Mouse (Mus musculus) G1E (cell line): ENCODE measurements around the gene Naa50.

Experiments
- CTCF ChIP-seq: IDR thresholded peaks from 2 replicates; pipeline ENCODE4 v1.5.1; 2012; ENCODE audit warnings: low read depth, low read length, inconsistent platforms, mixed read lengths
- GATA1 ChIP-seq: IDR thresholded peaks from 2 replicates; pipeline ENCODE4 v1.6.1; 2012; ENCODE audit warnings: borderline replicate concordance, low read length, inconsistent platforms, mixed read lengths

DNA sequence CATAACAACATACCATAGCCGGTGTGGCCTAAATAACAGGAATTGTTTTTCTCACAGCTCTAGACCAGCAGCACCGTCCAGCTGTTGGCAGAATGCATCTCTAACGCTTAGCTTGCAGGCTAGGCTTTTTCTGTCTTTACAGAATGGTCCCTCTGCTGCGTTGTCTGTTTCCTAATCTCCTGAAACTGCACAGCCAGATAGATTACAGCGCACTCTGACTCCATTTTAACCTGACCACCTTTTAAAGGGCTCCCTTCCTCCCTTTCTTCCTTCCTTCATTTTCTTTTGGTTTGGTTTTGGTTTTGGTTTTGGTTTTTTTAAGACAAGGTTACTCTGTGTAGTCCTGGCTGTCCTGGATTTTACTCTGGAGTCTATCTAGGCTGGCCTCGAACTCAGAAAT, 50.4 kb downstream of the Naa50 start:
- TF ChIP-seq CTCF (no peak), GATA1 (no peak)
